Mouse (Mus musculus) hindbrain, embryonic 11.5 days (tissue): ENCODE measurements around the gene Nbea. TPM values are rescaled to one million over a fixed set of nuclear protein-coding genes. Genes with fewer than 3 reads are reported as not detected.
A peak's percentile ranks its signal among the peaks of the same experiment; 100 is the strongest.

Experiments used
- ATAC-seq: fragments of 200-750 bp; cut with Nextera tagmentation; 2 replicates; pipeline ENCODE4 v1.8.0; 2017; ENCODE audit warnings: mild to moderate bottlenecking, moderate TSS enrichment, moderate library complexity; ENCODE audit not compliant: low FRiP score
- DNase-seq: peaks from one replicate; pipeline ENCODE4 v3.0.0-alpha.2; 2015; ENCODE audit warnings: low spot score
- H3K27ac ChIP-seq: fragments of 300-500 bp; sonication (generic); 2 replicates; pipeline ENCODE4 v1.5.1; 2014; ENCODE audit warnings: mild to moderate bottlenecking, low read depth, low read length
- H3K27me3 ChIP-seq: fragments of 300-500 bp; sonication (generic); 2 replicates; pipeline ENCODE4 v1.6.1; 2014; ENCODE audit warnings: mild to moderate bottlenecking, low read length, moderate library complexity, mixed read lengths; ENCODE audit not compliant: control insufficient read depth, insufficient read depth
- H3K36me3 ChIP-seq: fragments of 300-500 bp; sonication (generic); 2 replicates; pipeline ENCODE4 v1.6.1; 2014; ENCODE audit warnings: mild to moderate bottlenecking, low read length, moderate library complexity, mixed read lengths; ENCODE audit not compliant: control insufficient read depth, insufficient read depth
- H3K4me1 ChIP-seq: fragments of 300-500 bp; sonication (generic); replicated peaks from 2 replicates; pipeline ENCODE4 v1.6.1; 2014; ENCODE audit warnings: low read length, mixed read lengths; ENCODE audit not compliant: control insufficient read depth, insufficient read depth
- H3K4me2 ChIP-seq: fragments of 300-500 bp; sonication (generic); replicated peaks from 2 replicates; pipeline ENCODE4 v1.6.1; 2014; ENCODE audit warnings: mild to moderate bottlenecking, low read depth, low read length
- H3K4me3 ChIP-seq: fragments of 300-500 bp; sonication (generic); 2 replicates; pipeline ENCODE4 v1.5.1; 2014; ENCODE audit warnings: low read depth, low read length
- H3K9ac ChIP-seq: fragments of 300-500 bp; sonication (generic); 2 replicates; pipeline ENCODE4 v1.6.1; 2014; ENCODE audit warnings: low read depth, low read length
- H3K9me3 ChIP-seq: fragments of 300-500 bp; sonication (generic); 2 replicates; pipeline ENCODE4 v1.6.1; 2016; ENCODE audit warnings: low read length; ENCODE audit not compliant: control insufficient read depth
- WGBS: fragments of 180-500 bp; shearing (Covaris S2); extraction: QIAGEN DNeasy Blood & Tissue Kit; methylation state at CpG from one replicate; pipeline ENCODE4 v1.1.7; 2014; 5-methylcytosine and 5-hydroxymethylcytosine counted together
- polyA plus RNA-seq: library from polyadenylated mRNA; unstranded; fragments of >200 nt; fragmentation: Nextera tagmentation; extraction: Ambion mirVana; gene quantifications from 2 replicates; pipeline ENCODE4 v1.2.1, GENCODE M21; 2014

The Nbea gene
- polyA plus RNA-seq, 1 experiment from 2014 or later, result 34.1 TPM

DNA sequence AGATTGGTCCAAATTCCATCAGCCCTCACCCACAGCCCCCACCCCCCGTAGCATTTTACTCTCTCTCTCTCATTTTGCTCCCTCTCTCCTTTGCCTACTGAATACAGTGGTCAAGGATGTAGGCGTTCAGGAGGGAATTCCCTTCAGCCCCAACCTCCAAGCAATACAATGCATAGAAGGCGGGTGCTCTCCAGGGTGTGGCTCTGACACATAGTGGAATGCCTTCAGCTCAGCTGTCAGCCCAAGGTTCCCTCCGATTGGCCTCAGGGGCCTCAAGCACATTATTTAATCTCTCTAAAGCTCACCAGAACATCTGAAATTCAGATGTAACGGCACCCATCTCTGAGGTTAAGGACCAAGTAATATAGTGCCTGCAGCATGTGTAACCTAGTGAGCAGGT, 590.2 kb downstream of the Nbea start:
- H3K36me3 ChIP-seq, result no peaks in the 10 kb centered on the region
- ATAC-seq (no peak), DNase-seq (no peak)
- no peak overlapping the region for H3K9ac ChIP-seq
- no peak overlapping the region for H3K4me3 ChIP-seq
- H3K27ac ChIP-seq, result no peak overlapping the region
- no peaks in the 10 kb centered on the region for H3K27me3 ChIP-seq
- no peak overlapping the region for H3K4me2 ChIP-seq
- H3K9me3 ChIP-seq, result no peaks in the 10 kb centered on the region
- WGBS, result 71% methylated on average over 5 of the region's 5 CpGs
- peaks cover 1% of the 10 kb centered on the region; the same call in 1 of the 2 replicates for H3K4me1 ChIP-seq

DNA sequence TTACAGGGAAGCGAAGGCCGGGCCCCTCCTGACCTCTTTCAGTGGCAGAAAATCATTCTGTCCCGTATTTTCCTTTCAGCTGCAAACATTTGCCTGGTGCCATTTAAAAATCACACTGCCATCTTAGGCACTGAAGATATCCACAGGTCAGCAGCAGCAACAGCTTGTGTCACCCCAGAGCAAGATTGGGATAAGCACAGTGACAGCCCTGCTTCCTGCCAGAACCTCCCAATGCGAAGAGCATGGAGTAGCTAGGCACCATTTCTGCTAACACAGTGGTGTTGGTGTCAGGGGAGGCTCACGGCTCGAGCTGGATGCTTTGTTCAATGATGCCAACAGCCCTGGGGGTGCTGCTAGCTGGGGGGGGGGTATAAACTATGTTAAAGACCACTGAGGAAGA, 592.8 kb downstream of the Nbea start:
- Histone ChIP-seq H3K4me3 (no peak overlapping the region), H3K36me3 (no peaks in the 10 kb centered on the region), H3K9ac (no peak overlapping the region), H3K4me2 (no peak overlapping the region), H3K27ac (no peak overlapping the region), H3K27me3 (no peaks in the 10 kb centered on the region), H3K9me3 (no peaks in the 10 kb centered on the region), H3K4me1 (peaks cover 9% of the 10 kb centered on the region)
- DNase-seq (no peak), ATAC-seq (no peak)
- WGBS, result 74% methylated on average over 6 of the region's 6 CpGs

DNA sequence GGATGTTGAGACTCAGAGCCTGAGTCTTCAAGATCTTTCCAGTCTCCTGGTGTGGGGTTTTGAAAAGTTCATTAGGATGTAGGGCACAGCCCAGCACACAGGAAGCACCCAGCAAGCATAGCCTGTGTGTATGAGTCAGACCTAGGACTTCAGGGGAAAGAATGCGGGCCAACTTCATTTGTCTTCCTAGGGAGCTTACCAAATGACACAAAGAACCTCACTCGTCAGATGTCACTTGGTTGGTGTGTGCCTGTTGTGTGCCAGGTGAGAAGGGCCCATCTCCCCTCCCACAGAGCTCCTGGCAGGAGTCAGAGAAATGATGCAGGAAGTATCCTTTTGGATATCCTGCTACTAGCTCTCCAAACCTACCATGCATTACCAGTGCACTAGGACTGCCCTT, 593.2 kb downstream of the Nbea start:
- Histone ChIP-seq H3K27ac (no peak overlapping the region), H3K4me1 (peaks cover 9% of the 10 kb centered on the region), H3K9me3 (no peaks in the 10 kb centered on the region), H3K4me3 (no peak overlapping the region), H3K4me2 (no peak overlapping the region), H3K36me3 (no peaks in the 10 kb centered on the region), H3K27me3 (no peaks in the 10 kb centered on the region), H3K9ac (no peak overlapping the region)
- 80% methylated on average over 2 of the region's 2 CpGs for WGBS
- no peak for DNase-seq
- ATAC-seq, result no peak

DNA sequence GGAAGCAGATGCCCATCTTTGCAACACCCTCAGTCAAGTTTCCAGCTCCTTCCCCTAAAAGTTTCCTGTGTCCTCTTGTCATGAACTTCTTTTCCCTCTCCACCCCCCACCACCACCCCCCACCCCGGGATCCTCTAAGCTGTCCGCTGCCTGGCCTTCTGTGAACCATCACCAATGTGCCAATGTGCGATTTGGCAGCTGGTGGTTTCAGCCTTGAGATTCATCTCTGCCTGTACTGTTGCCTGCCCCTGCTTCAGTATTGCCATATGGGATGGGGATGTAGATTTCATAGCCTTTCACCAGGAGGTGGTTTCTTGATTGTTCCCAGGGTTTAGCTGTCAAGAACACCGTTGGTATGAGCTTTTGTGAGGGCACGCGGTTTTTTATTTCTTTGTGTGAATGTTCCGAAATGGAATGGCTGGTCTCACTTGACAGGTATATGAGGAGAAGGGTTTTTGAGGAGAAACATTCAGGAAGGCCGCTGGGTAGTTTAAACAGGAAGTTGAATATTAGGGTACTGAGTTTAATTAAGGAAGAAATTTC, 594.0 kb downstream of the Nbea start:
- H3K9me3 ChIP-seq, result no peaks in the 10 kb centered on the region
- no peak overlapping the region for H3K4me3 ChIP-seq
- H3K4me1 ChIP-seq, result peaks cover 9% of the 10 kb centered on the region
- H3K4me2 ChIP-seq, result no peak overlapping the region
- DNase-seq, result no peak
- no peak for ATAC-seq
- no peaks in the 10 kb centered on the region for H3K27me3 ChIP-seq
- H3K36me3 ChIP-seq, result no peaks in the 10 kb centered on the region
- no peak overlapping the region for H3K9ac ChIP-seq
- H3K27ac ChIP-seq, result 0 out of 2 replicates have a peak overlapping the region, but pooled peaks have one; percentile 78
- WGBS, result 68% methylated on average over 8 of the region's 8 CpGs

DNA sequence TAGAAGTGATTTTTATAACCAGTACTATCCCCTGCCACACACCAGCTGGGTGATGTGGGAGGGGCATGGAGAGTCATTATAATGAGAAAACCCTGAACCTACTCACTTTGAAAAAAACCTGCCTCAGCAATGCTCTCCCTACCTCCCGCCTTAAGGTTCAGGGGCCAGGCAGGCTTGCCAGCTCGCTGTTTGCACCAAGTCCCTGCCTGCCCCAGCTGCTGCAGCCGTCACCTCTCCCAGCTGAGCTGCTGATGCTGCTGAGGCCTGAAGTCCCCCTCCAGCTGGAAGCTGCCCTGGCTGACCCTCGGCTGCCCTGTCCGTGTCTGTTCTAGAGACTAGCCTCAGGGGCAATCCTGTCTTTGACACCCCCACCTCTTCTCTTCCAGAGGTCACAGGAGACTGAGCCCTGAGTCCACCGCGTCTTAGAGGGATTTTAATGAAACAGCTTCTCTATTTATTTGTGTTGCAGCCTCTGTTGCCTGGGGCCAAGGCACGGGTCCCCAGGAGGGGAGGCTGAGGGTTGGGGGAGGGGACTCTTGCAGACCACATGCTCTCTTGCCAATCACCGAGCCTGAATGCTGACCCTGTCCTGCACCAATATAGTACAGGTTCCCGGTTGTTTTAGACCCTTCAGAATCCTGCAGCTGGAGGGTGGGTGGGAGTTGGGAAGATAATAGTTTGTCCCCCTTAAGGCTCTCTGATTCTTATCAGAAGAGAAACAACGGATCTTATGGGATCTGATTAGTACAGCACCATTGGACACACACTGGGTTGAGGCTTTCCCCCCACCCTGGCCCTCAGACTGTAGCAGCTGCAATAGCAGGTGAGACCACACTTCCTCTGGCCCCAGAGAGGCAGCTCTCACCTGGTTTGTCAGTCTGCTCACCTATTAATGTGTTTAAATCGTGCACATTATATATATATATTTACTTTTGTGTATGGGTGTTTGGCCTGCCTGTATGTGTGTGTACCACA, 595.2 kb downstream of the Nbea start:
- Histone ChIP-seq H3K4me3 (no peak overlapping the region), H3K4me1 (peaks cover 9% of the 10 kb centered on the region), H3K36me3 (no peaks in the 10 kb centered on the region), H3K9ac (0 out of 2 replicates have a peak overlapping the region, but pooled peaks have one; percentile 21), H3K27ac (peak overlapping the region; percentile 78), H3K9me3 (no peaks in the 10 kb centered on the region), H3K4me2 (peak overlapping the region; percentile 23; the same call in 1 of the 2 replicates), H3K27me3 (no peaks in the 10 kb centered on the region)
- WGBS, result 9% methylated on average over 12 of the region's 12 CpGs
- ATAC-seq (peak; percentile 91), DNase-seq (peak; percentile 74)

DNA sequence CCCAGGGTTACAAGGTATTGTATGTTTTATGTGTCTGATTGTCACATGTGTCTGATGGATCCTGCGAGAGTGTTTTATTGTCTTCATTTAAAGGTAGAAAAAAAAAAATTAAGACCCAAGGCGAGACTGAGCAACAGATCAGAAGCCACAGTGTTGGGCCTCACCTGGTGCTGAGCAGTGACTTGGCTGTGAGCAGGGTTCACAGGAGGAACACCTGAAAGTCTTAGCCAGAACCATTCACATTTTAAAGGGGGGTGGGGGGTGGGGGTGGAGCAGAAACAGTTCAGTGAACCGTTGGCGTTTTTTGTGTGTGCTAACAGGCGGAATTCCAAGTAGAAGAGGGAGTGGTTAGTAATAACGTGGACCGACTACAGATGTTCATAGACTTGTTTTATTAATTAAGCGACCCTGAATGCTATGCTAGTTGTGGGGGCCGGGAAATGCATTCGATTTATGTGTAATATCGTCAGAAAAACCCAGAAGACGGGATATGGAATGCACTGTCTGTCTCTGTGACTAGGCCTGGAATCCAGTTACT, 596.0 kb downstream of the Nbea start:
- no peak for DNase-seq
- peaks cover 9% of the 10 kb centered on the region for H3K4me1 ChIP-seq
- H3K4me2 ChIP-seq, result no peak overlapping the region
- 0 out of 2 replicates have a peak overlapping the region, but pooled peaks have one; percentile 21 for H3K9ac ChIP-seq
- H3K4me3 ChIP-seq, result no peak overlapping the region
- H3K36me3 ChIP-seq, result no peaks in the 10 kb centered on the region
- no peaks in the 10 kb centered on the region for H3K27me3 ChIP-seq
- peak; percentile 8; the same call in 1 of the 2 replicates for ATAC-seq
- no peaks in the 10 kb centered on the region for H3K9me3 ChIP-seq
- WGBS, result 25% methylated on average over 12 of the region's 12 CpGs
- H3K27ac ChIP-seq, result peak overlapping the region; percentile 78
